Mouse (Mus musculus) MEL (cell line): Measurements from ENCODE around the gene Copz2. TPM values are rescaled to one million over a fixed set of nuclear protein-coding genes. Genes with fewer than 3 reads are reported as not detected.

ENCODE experiments used
- KAT2A ChIP-seq: conservative IDR thresholded peaks from 2 replicates; pipeline ENCODE4 v1.6.1; 2012; ENCODE audit warnings: low read depth, low read length, improper control_type of control experiment, inconsistent platforms
- ZKSCAN1 ChIP-seq: IDR thresholded peaks from 2 replicates; pipeline ENCODE4 v1.6.1; 2012; ENCODE audit warnings: low read depth, mild to moderate bottlenecking, inconsistent platforms, low read length, improper control_type of control experiment, moderate library complexity
- polyA plus RNA-seq, 2 experiments: library from polyadenylated mRNA; stranded (reverse) in 1 of 2; unstranded in 1 of 2; fragments of >175 nt in 1 of 2; fragments of >200 nt in 1 of 2; gene quantifications; 2 replicates each; pipeline versions ENCODE4 v1.2.1 to v1.2.4; 2012; ENCODE audit warnings: low replicate concordance in 2 of 2, low read depth in 1 of 2; ENCODE audit not compliant: insufficient read length in 2 of 2, insufficient read depth in 1 of 2, missing spikeins in 1 of 2
- total RNA-seq: library from RNA; depleted of rRNA; stranded (reverse); fragments of 300-350 nt; gene quantifications from 2 replicates; pipeline ENCODE4 v1.2.3, GENCODE M21; 2012; rRNA removed

The Copz2 gene
- total and polyA plus RNA-seq, 3 experiments = 2.1 to 6.3 TPM; not detected in 1

DNA sequence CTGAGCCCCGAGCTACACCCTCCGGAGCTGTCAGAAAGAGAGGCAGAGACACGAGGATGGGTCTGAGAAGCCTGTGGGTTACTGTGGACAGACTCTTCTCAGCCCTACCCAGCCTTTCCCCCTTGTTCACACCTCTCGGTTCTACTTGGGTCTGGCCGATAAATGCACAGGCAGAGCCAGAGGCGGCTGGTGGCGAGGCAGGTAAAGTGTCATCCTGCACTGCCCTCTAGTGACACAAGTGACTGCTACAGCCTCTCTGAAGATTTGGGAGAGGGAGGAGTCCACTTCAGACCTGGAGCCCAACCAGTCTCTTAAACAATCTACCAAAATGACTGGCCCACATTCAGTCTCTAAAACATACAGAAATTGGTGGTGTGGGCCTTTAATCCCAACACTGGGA, 60.3 kb downstream of the Copz2 start (continued):
- TF ChIP-seq KAT2A (no peak), ZKSCAN1 (no peak)
- TF ChIP-seq, all 39 proteins: peak for 5

Other genes with a start within 250 kb of the Copz2 start
- 33.9 and 43.1 TPM in 2 replicates for gene Snx11, start 72.3 kb upstream of the Copz2 start, total RNA-seq
- 10 to 100 TPM in 1 of 2 experiments, not detected in 1; 33.7 TPM for gene Snx11, start 72.3 kb upstream of the Copz2 start, polyA plus RNA-seq
- gene Cbx1, start 60.7 kb upstream of the Copz2 start, total RNA-seq = 132 and 135 TPM in 2 replicates
- 100 to 1,000 TPM; 152 to 368 TPM for gene Cbx1, start 60.7 kb upstream of the Copz2 start, polyA plus RNA-seq
- gene Nfe2l1, start 19.9 kb upstream of the Copz2 start, total RNA-seq = 44.8 and 47.0 TPM in 2 replicates
- gene Nfe2l1, start 19.9 kb upstream of the Copz2 start, polyA plus RNA-seq = 10 to 100 TPM; 37.5 to 66.5 TPM
- 45.2 and 48.9 TPM in 2 replicates for gene Cdk5rap3, start 66.6 kb downstream of the Copz2 start, total RNA-seq
- gene Cdk5rap3, start 66.6 kb downstream of the Copz2 start, polyA plus RNA-seq = 10 to 100 TPM in 1 of 2 experiments, not detected in 1; 55.4 TPM
- gene Prr15l, start 78.2 kb downstream of the Copz2 start, total RNA-seq = 0.08 TPM in 1 of 2 replicates, not detected in the other
- under 1 TPM in 1 of 2 experiments, not detected in 1; 0.19 TPM for gene Prr15l, start 78.2 kb downstream of the Copz2 start, polyA plus RNA-seq
- gene Pnpo, start 94.1 kb downstream of the Copz2 start, total RNA-seq = 41.7 and 55.7 TPM in 2 replicates
- 10 to 100 TPM in 1 of 2 experiments, not detected in 1; 38.8 TPM for gene Pnpo, start 94.1 kb downstream of the Copz2 start, polyA plus RNA-seq
- gene Sp2, start 133.1 kb downstream of the Copz2 start, total RNA-seq = 1.4 and 2.2 TPM in 2 replicates
- gene Sp2, start 133.1 kb downstream of the Copz2 start, polyA plus RNA-seq = 10 to 100 TPM in 1 of 2 experiments, not detected in 1; 20.3 TPM
- gene Sp6, start 163.5 kb downstream of the Copz2 start, total RNA-seq = 0.03 TPM in 1 of 2 replicates, not detected in the other
- gene Sp6, start 163.5 kb downstream of the Copz2 start, polyA plus RNA-seq = under 1 TPM in 1 of 2 experiments, not detected in 1; 0.04 TPM
- gene Scrn2, start 180.1 kb downstream of the Copz2 start, total RNA-seq = 19.8 and 26.7 TPM in 2 replicates
- gene Scrn2, start 180.1 kb downstream of the Copz2 start, polyA plus RNA-seq = 10 to 100 TPM in 1 of 2 experiments, not detected in 1; 14.8 TPM
- 0.19 and 0.20 TPM in 2 replicates for gene Lrrc46, start 191.5 kb downstream of the Copz2 start, total RNA-seq
- gene Lrrc46, start 191.5 kb downstream of the Copz2 start, polyA plus RNA-seq = under 1 TPM in 1 of 2 experiments, not detected in 1; 0.75 TPM
- gene Mrpl10, start 191.7 kb downstream of the Copz2 start, total RNA-seq = 79.3 and 89.7 TPM in 2 replicates
- gene Mrpl10, start 191.7 kb downstream of the Copz2 start, polyA plus RNA-seq = 100 to 1,000 TPM in 1 of 2 experiments, not detected in 1; 106 TPM
- 8.3 and 11.5 TPM in 2 replicates for gene Osbpl7, start 200.8 kb downstream of the Copz2 start, total RNA-seq
- gene Osbpl7, start 200.8 kb downstream of the Copz2 start, polyA plus RNA-seq = 10 to 100 TPM in 1 of 2 experiments, not detected in 1; 18.9 TPM